Mouse (Mus musculus) cerebellum, postnatal 14 days (tissue): ENCODE results near the gene Zfp213.

ENCODE experiments used
- DNase-seq, 2 experiments: peaks; one replicate each; pipeline ENCODE4 v3.0.0; 2021; ENCODE audit warnings: mixed read lengths in 2 of 2

Gene Zfp213

GRCm38 (mm10) chr17:23572059-23572458 lies 8.0 kb upstream of the Zfp213 start:
- no peak for DNase-seq

- DNase-seq: peak; percentile 44 to 56
Measured at GRCm38 (mm10) chr17:23571084-23571483, 7.0 kb upstream of the Zfp213 start.

DNA sequence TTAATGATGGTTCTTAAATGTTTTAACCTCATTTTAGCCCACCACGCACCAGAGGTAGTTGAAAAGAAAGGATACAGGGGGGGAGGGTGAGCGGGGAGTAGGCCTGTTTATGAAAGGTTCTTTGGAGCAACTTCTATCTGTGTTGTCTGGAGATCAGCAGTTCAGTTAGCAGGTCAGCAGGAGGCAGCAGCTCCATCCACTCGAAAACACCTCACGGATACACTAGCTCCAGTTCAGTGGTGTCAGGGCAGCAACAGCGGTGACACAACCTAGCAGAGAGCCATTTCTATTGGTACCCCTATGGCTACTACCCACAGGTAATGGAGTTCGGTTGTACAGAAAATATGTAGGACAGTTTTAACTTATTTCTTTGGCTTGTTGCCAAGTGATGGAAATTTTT lies 6.0 kb upstream of the Zfp213 start:
- DNase-seq: peak; percentile 62 to 69

DNA sequence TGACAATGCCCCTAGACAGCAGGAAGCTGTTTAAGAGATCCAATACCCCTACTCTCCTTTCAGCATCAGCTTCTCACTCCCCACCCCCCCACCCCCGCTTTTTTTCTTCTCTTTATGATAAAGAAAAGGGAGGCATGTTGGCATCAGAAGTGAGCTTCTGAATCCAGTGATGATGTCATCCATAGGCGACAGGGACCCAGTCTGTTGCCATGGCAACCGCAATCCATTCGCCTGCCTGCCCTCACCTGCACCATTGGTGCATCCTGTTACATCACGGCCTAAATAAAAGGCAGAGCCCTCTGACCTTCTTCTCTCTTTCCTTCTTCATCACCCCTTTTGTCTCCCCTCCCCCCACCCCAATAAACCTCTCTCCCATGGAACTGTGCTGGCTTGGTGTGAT lies 4.3 kb upstream of the Zfp213 start:
- peak in 1 of 2 experiments; percentile 35 for DNase-seq

- DNase-seq: no peak
Measured at GRCm38 (mm10) chr17:23566787-23567186, 2.7 kb upstream of the Zfp213 start.

DNA sequence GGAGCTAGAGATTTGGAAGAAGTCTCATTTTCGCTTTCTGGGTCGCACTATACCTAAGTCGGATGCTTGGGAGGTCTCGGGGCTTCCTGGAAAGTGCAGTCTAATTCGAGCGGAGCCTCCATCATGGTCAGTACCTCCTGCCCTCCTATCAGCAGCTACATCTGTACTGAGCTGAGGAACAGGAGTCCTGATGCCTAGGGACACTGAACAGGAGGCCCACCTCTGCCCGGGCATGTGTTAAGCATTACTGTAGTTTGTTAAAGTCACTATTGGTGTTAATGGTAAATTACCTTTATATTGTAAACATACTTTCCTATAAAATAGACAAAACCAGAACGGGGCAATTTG lies 304 bp upstream of the Zfp213 start:
- no peak for DNase-seq

GRCm38 (mm10) chr17:23559767-23560166 lies 4.3 kb downstream of the Zfp213 start:
- peak; percentile 45 to 75 for DNase-seq

DNA sequence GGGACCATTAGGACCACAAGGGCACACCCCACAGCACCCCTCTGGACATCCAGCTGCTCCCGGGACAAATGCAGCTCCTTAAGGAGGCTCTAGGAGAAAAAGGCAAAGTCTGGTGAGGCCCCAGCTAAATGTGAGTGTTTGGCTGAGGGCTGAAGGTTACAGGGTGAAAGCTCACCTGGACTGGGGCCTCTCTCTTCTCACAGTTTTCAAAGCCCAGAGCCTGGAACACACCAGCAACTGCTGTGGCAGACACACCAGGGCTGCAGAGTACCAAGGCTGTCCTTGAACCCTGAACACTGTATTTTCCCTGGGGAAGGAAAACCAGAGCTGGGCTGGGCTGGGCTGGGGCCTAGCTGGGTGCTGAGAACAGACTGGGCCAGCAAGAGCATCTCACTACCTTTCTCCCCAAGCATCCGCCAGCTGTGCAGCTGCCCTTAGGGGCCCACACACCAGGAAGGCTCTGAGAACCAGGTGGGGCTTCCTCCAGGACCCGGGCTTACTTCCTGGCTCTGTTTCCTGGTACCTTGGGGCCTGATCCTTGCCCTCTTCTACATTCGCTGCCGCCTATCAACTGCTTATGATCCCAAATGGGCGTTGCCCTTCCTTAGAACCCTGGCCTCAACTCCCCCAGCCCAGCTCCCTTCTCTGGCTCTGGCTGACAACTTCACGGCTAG lies 8.7 kb downstream of the Zfp213 start:
- no peak for DNase-seq

DNA sequence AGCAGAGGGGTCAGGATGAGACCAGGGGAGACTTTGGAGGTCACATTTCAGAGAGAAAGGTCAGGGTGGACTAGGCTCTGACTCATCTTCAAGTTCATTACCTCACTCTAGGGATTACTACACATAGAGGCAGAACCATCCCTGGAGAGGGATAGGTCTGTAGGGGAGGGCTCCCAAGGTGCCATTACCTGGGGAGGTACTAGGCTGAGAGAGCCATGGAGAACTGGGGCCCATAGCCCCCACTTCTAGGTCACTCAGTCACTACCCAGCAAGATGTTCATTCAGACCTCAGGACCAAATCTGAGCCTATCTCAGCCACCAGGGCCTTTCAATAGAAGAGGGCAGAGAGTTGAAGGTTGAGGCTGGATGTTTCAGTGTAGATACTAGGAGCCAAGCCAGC lies 9.7 kb downstream of the Zfp213 start:
- no peak for DNase-seq

DNA sequence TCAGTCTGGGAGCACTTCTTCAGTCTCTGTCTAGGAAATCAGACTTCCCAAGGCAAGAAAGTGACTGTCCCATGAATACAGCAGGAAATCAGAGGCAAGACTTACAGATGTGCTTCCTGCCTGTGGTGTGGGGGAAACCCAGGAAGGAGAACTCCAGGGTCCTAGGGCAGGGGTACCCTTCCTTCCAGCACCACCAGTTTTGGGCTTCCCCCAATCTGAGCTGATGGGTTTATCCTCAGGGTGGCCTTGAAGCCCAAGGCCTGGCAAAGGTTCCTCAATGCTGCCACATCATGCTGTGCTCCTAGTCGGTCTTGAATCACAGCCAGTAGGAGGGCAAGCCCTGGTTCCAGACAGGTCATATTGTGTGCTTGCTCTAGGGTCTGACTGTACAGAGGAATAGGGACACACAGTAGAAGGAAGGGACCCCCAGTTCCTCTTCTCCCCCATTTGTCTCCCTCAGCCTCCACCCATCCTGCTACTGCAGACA lies 10.4 kb downstream of the Zfp213 start:
- DNase-seq: no peak

- DNase-seq: no peak
Measured at GRCm38 (mm10) chr17:23552896-23553633, 11.0 kb downstream of the Zfp213 start.

DNA sequence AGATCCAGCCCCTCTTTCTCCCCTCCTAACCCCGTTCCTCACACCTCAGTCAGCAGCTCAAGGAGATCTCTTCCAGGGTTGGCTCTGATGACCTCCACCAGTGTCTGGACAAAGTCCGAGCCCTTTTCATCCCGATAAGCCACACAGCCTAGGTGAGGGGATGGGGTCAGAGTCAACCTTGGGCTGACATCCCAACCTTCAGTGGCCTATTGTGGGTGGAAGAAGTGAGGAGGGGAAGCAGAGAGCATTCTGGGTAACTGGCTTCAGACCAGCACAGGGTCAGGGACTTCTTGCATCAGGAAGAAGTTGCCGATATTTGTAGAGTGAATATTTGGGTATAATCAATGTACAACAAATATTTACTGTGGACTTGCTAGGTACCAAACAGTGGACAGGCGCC lies 12.1 kb downstream of the Zfp213 start:
- no peak for DNase-seq

- DNase-seq: peak in 1 of 2 experiments; percentile 47
Measured at GRCm38 (mm10) chr17:23551416-23551815, 12.6 kb downstream of the Zfp213 start.

GRCm38 (mm10) chr17:23550856-23551255 lies 13.2 kb downstream of the Zfp213 start:
- peak; percentile 43 to 53 for DNase-seq

GRCm38 (mm10) chr17:23550188-23550791 lies 13.7 kb downstream of the Zfp213 start:
- DNase-seq: peak; percentile 96 to 97

- DNase-seq: peak; percentile 43 to 48
Measured at GRCm38 (mm10) chr17:23549441-23549840, 14.6 kb downstream of the Zfp213 start.

GRCm38 (mm10) chr17:23548615-23549014 lies 15.4 kb downstream of the Zfp213 start:
- DNase-seq: peak; percentile 87 to 91

DNA sequence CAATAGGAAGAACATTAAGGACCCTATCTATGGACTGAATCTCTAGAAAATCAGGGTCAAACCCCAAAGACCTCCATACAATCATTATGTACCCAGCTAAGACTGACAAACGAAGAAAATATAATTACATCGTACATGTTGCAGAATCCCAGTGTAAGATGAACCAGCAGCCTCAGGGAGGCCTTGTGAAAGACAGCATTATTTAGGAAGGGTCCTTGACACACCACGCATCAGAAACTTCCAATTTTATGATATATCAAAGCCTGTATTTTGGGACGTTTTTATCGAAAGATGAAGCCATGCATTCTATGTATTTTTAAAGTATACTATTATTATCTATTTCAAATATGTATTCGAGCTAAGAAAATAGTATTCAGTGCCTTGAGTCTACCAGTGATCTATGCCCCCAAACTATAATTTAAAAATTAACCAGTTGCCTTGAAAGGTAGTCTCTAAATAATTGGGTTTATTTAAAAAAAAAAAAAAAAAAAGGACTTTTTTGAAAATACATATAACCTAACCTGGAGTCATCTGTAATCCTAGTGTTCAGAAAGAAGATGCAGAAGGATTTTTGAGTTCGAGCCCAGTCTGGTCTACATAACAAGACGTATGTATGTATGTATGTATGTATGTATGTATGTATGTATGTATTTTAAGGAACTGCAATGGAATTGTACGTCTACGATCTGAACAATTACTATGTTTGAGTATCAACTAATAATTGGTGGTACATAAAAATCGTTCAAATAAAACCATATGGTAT lies 16.2 kb downstream of the Zfp213 start:
- peak in 1 of 2 experiments; percentile 1 for DNase-seq

- peak; percentile 88 to 91 for DNase-seq
Measured at GRCm38 (mm10) chr17:23546702-23547505, 17.1 kb downstream of the Zfp213 start.

GRCm38 (mm10) chr17:23546333-23546701 lies 17.7 kb downstream of the Zfp213 start:
- peak; percentile 81 to 83 for DNase-seq

DNA sequence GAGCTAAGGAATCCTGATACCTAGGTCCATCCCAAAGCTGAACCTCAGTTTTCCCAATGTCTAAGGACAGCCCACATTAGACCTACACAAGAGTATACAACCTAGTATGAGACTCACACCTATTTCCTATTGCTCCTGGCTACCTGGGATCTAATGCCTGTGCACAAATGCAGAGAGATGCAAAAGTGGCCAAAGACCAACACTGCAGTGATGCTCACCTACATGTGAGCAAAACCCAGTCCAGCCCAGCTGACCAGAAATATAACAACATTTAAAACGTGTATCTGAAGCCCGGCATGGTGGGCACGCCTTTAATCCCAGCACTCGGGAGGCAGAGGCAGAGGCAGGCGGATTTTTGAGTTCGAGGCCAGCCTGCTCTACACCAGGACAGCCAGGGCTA lies 18.2 kb downstream of the Zfp213 start:
- DNase-seq: no peak

GRCm38 (mm10) chr17:23544766-23545165 lies 19.3 kb downstream of the Zfp213 start:
- DNase-seq: no peak
